22 mouse cellular contexts compared by ENCODE assay signal in the genomic region with DNA sequence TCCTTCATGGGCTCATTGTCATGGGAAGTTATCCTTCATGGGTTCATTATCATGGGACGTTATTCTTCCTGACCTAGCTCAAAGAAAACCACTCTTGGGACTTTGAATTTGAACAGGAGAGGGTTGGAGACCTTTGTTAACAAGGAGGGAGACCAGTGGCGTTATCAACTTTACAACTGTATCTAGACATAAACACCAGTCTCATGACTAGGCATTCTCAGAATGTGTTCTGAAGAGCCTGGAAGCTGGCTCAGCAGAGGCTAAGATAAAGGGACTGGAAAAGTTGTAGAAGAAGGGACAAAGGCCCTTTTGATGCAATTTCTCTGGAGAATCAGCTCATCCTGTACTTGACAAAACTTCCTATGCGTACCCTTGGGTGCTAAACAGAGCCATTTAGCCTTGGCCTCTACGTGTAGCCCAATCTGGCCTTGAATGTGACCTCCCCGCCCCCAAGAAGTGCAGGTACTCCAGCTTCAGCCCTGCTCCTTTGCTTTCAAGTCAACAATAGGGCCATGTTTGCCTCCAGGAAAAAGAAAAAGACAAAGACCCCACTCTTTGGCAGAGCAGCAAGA.
DNase-seq lines count a peak whose midpoint lies in the region; ATAC-seq lines count a peak whose summit lies in the region.
"Had no signal": no experiment of that assay in that cellular context is flagged by ENCODE, and none has a peak within 500 bp of the region (broad histone marks: within the 10 kb centered on the region; RNA-seq: fewer than 3 reads in every experiment).

No protein-coding gene starts in this region.

- H3K27me3 ChIP-seq in midbrain, embryonic 11.5 days (ENCODE audit: control insufficient read depth, insufficient read depth, low read length): no peaks in the 10 kb centered on the region
- H3K27me3 ChIP-seq in midbrain, embryonic 15.5 days (replicated peaks): no peaks in the 10 kb centered on the region
- no peaks in the 10 kb centered on the region for H3K27me3 ChIP-seq in liver, embryonic 13.5 days
- H3K27me3 ChIP-seq: embryonic facial prominence, embryonic 13.5 days; forebrain, embryonic 12.5 days; heart, embryonic 13.5 days; hindbrain, embryonic 15.5 days had no signal

- DNase-seq in heart, adult 11 months: peak; percentile 73
- no peak for DNase-seq in heart, adult 18-20 months
- DNase-seq in midbrain, embryonic 11.5 days (ENCODE audit: low spot score, missing footprints): peak; percentile 78
- no peak for DNase-seq in liver, embryonic 13.5 days
- DNase-seq in spleen, postnatal 14 days (ENCODE audit: low spot score in 2 of 2): no peak
- DNase-seq in right cerebral cortex, postnatal 10 days (ENCODE audit: low spot score in 2 of 2): no peak
- DNase-seq: adrenal gland, postnatal 14 days; B cell, adult 2 months; cerebellum, adult 11 months; cerebellum, adult 9-10 months; cerebellum, postnatal 25 days; forebrain, postnatal 0 days; gastrocnemius, postnatal 14 days; heart, postnatal 36 days had no signal

- H3K4me2 ChIP-seq in midbrain, embryonic 11.5 days: no peak overlapping the region
- no peak overlapping the region for H3K4me2 ChIP-seq in midbrain, embryonic 15.5 days
- H3K4me2 ChIP-seq in liver, embryonic 13.5 days: no peak overlapping the region
- H3K4me2 ChIP-seq: embryonic facial prominence, embryonic 13.5 days; forebrain, embryonic 12.5 days; heart, embryonic 13.5 days; hindbrain, embryonic 15.5 days had no signal

- no peaks in the 10 kb centered on the region for H3K9me3 ChIP-seq in midbrain, embryonic 11.5 days (ENCODE audit: control insufficient read depth, low read length)
- no peaks in the 10 kb centered on the region for H3K9me3 ChIP-seq in midbrain, embryonic 15.5 days
- no peaks in the 10 kb centered on the region for H3K9me3 ChIP-seq in liver, embryonic 13.5 days (replicated peaks)
- H3K9me3 ChIP-seq: embryonic facial prominence, embryonic 13.5 days; forebrain, embryonic 12.5 days; G1E; heart, embryonic 13.5 days; hindbrain, embryonic 15.5 days had no signal

- H3K36me3 ChIP-seq in midbrain, embryonic 11.5 days (ENCODE audit: control insufficient read depth, insufficient read depth, low read length): no peaks in the 10 kb centered on the region
- no peaks in the 10 kb centered on the region for H3K36me3 ChIP-seq in midbrain, embryonic 15.5 days (replicated peaks)
- H3K36me3 ChIP-seq in liver, embryonic 13.5 days: no peaks in the 10 kb centered on the region
- H3K36me3 ChIP-seq: embryonic facial prominence, embryonic 13.5 days; forebrain, embryonic 12.5 days; G1E; heart, embryonic 13.5 days; hindbrain, embryonic 15.5 days had no signal

- H3K27ac ChIP-seq in midbrain, embryonic 11.5 days (ENCODE audit: low read depth, low read length): no peak overlapping the region
- no peak overlapping the region for H3K27ac ChIP-seq in midbrain, embryonic 15.5 days
- no peak overlapping the region for H3K27ac ChIP-seq in liver, embryonic 13.5 days
- H3K27ac ChIP-seq: embryonic facial prominence, embryonic 13.5 days; forebrain, embryonic 12.5 days; heart, embryonic 13.5 days; hindbrain, embryonic 15.5 days had no signal

- no peak for ATAC-seq in midbrain, embryonic 11.5 days (ENCODE audit: low FRiP score)
- ATAC-seq in midbrain, embryonic 15.5 days (replicated peaks): no peak
- ATAC-seq in liver, embryonic 13.5 days (ENCODE audit: low read depth): peak; percentile 58; the same call in 1 of the 2 replicates
- ATAC-seq: activated CD4-positive, CD25-positive, alpha-beta regulatory T cell, adult 4 months; CD4-positive, CD25-positive, alpha-beta regulatory T cell, adult 4 months; forebrain, postnatal 0 days had no signal

- 89% methylated on average over 5 of the region's 5 CpGs for WGBS in midbrain, embryonic 11.5 days
- whole genome bisulfite sequencing in midbrain, embryonic 15.5 days: 85% methylated on average over 5 of the region's 5 CpGs
- 51% methylated on average over 5 of the region's 5 CpGs for WGBS in liver, embryonic 13.5 days (ENCODE audit: insufficient replicate concordance)

- no peaks in the 10 kb centered on the region for H3K4me1 ChIP-seq in midbrain, embryonic 11.5 days (ENCODE audit: control insufficient read depth, insufficient read depth, low read length)
- 0 out of 2 replicates have a peak, but pooled peaks cover 2% of the 10 kb centered on the region for H3K4me1 ChIP-seq in midbrain, embryonic 15.5 days
- peaks cover 6% of the 10 kb centered on the region; the same call in 1 of the 2 replicates for H3K4me1 ChIP-seq in liver, embryonic 13.5 days (replicated peaks)
- H3K4me1 ChIP-seq: forebrain, embryonic 12.5 days; hindbrain, embryonic 15.5 days had no signal

- H3K9ac ChIP-seq in midbrain, embryonic 11.5 days (ENCODE audit: low read length): no peak overlapping the region
- no peak overlapping the region for H3K9ac ChIP-seq in midbrain, embryonic 15.5 days
- no peak overlapping the region for H3K9ac ChIP-seq in liver, embryonic 13.5 days
- H3K9ac ChIP-seq: embryonic facial prominence, embryonic 13.5 days; forebrain, embryonic 12.5 days; forebrain, postnatal 0 days; heart, embryonic 13.5 days; hindbrain, embryonic 15.5 days had no signal

- H3K4me3 ChIP-seq in midbrain, embryonic 11.5 days (ENCODE audit: low read depth, low read length): no peak overlapping the region
- H3K4me3 ChIP-seq in midbrain, embryonic 15.5 days: no peak overlapping the region
- no peak overlapping the region for H3K4me3 ChIP-seq in liver, embryonic 13.5 days (replicated peaks)
- H3K4me3 ChIP-seq: embryonic facial prominence, embryonic 13.5 days; forebrain, embryonic 12.5 days; heart, embryonic 13.5 days; hindbrain, embryonic 15.5 days had no signal

Comparison
In these comparisons a context has a peak if more than half of its experiments do, and no peak if none do; other contexts are left out.
1. DNase-seq: peak in heart, adult 11 months (single experiment) and midbrain, embryonic 11.5 days (single experiment); none in heart, adult 18-20 months (0 of 2), liver, embryonic 13.5 days (single experiment), spleen, postnatal 14 days (0 of 2) and right cerebral cortex, postnatal 10 days (0 of 2).